Mouse (Mus musculus): ENCODE results near the gene Majin.

Gene Majin

GRCm38 (mm10) chr19:6227864-6228263 lies 43.7 kb downstream of the Majin start:
- DNase-seq (ENCODE audit: low read depth) = no peak

- DNase-seq (ENCODE audit: low read depth) = no peak
Measured at GRCm38 (mm10) chr19:6230411-6230810, 46.2 kb downstream of the Majin start.

- no peak for DNase-seq (ENCODE audit: low read depth)
Measured at GRCm38 (mm10) chr19:6231036-6231435, 46.8 kb downstream of the Majin start.

- DNase-seq (ENCODE audit: low read depth) = no peak
Measured at GRCm38 (mm10) chr19:6233647-6234046, 49.5 kb downstream of the Majin start.

- no peak for DNase-seq (ENCODE audit: low read depth)
Measured at GRCm38 (mm10) chr19:6234337-6235083, 50.3 kb downstream of the Majin start.

DNA sequence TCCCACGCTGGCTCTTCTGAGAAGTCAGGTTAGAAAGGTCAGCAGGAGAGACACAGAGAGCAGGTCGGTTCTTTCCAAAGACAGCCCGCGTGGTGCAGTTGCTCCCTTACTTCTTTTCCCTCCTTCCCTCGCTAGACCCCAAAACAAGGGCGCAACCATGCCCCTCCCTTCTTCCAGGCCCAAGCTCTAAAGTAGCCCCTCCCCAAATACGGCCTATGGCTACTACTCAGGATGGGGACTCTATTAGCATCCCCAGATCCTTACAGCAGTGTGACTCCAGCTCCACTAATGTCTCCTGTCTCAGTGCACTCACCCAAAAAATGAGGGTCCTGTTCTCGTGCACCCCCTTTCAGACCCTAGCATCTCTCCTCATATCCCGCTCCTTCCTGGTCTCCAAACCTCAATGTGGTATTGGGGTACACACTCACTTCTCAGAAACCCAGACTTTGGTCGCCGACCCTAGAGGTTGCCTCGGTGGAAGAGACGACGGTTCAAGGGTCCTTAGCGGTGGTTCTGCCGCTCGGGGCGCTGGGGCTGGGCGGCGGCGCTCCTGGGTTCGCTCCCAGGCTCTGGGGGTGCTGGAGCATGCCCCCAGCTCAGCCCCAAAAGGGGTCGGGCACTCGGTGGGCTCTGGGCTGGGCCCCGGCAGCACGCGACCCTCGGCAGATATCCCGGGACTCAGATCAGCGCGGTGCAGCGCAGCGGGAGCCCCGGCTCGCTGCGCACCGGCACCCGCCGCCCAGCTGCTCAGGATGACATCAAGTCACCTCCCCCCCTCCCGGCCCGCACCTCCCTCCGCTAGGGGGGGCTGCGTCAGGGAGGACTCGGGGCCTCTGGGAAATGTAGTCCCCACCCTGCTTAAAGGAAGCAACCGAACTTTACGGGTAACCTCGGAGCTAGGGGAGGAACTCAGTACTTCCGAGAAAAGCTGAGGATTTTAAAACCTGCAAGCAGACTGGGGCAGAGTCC lies 51.2 kb downstream of the Majin start, which contains the start of gene Ppp2r5b:
TSS of gene Ppp2r5b (minus strand) at position 789 of the 969 bp plus-strand sequence.
- DNase-seq (ENCODE audit: low read depth) = peak; percentile 94

DNA sequence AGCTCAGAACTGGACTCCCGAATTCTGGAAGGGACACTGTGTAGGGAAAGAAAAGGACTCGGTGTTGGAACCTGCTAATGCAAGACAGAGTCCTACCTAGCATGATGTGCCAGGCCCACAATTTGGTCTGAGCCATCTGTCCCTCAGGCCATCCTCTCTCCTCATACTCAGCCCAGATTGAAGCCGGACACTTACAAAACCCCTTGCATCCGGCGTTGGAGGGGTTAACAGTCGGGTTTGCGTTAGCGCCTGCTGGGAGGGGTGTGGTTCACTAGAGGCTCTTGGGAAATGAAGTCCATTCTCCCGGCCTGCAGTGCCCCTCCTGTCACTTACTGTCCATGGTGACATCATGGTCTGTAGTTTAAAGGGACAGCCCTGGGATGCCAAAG lies 51.9 kb downstream of the Majin start:
- peak; percentile 82 for DNase-seq (ENCODE audit: low read depth)

GRCm38 (mm10) chr19:6236842-6237241 lies 52.7 kb downstream of the Majin start:
- no peak for DNase-seq (ENCODE audit: low read depth)

- DNase-seq (ENCODE audit: low read depth) = no peak
Measured at GRCm38 (mm10) chr19:6238740-6239139, 54.6 kb downstream of the Majin start.

DNA sequence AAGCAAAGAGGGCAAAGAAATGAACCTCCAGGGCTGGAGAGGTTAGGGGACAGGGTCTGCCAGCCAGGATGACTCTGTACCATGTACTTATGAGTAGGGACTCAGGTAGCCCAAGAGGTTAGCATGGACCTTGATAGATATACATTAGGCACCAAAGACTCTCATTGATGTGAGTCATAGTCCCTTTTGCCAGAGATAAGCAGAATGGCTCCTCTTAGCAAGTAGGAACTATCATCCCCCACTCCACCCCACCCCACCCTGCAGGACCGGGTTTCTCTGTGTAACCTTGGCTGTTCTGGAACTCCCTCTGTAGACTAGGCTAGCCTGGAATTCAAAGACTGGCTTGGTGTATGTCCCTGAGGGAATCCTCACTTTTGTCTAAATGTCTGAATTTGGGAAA lies 55.9 kb downstream of the Majin start:
- no peak for DNase-seq (ENCODE audit: low read depth)

DNA sequence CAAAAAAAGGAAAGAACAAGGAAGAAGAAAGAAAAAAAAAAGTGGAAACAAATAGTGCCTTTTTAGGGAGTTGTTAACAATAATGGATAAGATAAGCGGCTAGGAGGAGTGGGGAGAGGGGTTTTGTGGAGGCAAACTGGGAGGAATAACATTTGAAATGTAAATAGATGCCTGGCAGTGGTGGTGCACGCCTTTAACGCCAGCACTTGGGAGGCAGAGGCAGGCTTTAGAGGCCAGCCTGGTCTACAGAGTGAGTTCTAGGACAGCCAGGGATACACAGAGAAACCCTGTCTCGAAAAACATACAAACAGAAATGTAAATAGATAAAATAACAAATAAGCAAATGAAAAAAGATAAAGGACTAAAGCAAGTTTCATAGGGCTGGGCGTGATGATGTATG lies 56.5 kb downstream of the Majin start:
- no peak for DNase-seq (ENCODE audit: low read depth)

DNA sequence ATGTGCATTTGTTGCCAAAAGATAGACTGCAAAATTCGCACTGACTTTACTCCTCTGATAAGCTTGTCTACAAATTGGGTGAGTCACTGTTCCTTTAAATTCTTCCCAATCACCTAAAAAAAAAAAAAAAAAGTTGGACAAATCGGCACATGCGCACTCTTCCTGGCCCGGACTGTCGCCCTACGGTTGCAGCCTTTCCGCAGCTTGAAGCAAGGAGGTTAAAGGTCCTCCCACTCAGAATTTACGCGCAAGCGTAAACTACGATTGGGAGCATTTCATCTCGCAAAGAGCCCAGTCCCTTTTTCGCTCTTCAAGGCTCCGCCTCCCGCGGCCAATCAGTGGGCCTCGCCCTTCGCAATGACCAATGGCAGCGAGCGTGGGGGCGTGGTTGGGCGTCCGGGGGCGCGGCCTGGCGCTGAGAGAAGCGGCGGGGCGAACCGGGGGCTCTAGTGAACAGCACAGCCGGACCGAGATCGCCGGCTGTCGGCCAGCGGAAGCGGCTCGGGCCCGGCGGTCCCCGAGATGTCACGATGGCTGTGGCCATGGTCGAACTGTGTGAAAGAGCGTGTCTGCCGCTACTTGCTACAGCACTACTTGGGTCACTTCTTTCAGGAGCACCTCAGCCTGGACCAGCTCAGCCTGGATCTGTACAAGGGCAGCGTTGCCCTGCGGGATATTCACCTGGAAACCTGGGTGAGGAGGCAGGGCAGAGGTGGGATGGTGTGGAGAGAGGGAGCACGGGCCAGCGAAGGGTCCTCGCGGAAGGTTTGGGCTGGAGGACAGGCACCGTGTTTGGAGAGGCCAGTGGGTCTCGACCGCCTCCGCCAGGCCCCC lies 57.3 kb downstream of the Majin start, which contains the start of gene Atg2a:
TSS of gene Atg2a (plus strand) at position 395 of the 834 bp plus-strand sequence.
- peak; percentile 99 for DNase-seq (ENCODE audit: low read depth)

- DNase-seq (ENCODE audit: low read depth) = peak; percentile 86
Measured at GRCm38 (mm10) chr19:6242281-6242680, 58.1 kb downstream of the Majin start.

- no peak for DNase-seq (ENCODE audit: low read depth)
Measured at GRCm38 (mm10) chr19:6243226-6243625, 59.0 kb downstream of the Majin start.

GRCm38 (mm10) chr19:6245806-6246205 lies 61.6 kb downstream of the Majin start:
- DNase-seq (ENCODE audit: low read depth) = peak; percentile 3

DNA sequence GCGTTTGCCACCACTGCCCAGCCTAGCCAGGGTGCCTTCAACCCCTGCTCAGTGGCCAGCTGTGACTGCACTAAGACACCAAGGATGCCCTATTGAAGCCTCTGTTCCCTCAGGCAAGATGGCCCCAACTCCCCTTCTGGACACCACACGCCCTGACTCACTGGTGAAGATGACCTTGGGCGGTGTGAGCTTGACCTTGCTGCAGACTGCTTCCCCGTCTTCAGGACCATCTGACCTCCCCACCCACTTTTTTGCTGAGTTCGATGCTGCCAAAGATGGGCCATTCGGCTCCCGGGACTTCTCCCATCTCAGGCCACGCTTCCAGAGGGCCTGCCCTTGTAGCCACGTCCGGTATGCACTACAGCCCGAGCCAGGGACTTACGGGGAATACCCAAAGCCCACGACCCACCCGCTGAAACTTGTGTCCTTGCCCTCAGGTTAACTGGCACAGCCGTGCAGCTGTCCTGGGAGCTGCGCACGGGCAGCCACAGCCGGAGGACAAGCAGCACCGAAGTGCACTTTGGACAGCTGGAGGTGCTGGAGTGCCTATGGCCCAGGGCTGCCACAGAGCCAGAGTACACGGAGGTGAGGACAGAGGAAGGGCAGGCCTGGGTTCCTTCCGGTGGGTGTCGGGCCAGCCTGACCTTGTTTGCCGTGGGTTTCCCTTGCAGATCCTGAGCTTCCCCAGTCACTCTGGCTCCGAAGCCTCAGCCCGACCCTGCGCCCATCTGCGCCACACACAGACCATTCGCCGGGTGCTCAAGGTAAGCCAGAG lies 63.5 kb downstream of the Majin start:
- no peak for DNase-seq (ENCODE audit: low read depth)

DNA sequence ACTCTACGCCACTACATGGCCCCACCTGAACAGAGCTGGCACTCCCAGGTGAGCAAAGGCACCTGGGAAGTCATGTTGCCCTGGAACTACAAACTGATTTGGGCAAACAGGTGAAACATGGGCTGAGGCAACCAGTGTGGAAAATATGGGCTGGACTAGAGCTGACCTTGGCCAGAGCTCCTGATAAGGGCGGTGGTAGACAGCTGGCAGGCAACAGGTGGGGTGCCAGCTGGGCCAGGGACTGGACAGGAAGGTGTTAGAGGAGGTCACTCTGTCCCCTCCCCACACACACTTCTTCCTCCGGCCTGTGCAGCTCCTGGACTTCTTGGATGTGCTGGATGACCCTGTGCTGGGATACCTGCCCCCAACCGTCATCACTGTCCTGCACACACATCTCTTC lies 68.8 kb downstream of the Majin start:
- DNase-seq (ENCODE audit: low read depth) = no peak

DNA sequence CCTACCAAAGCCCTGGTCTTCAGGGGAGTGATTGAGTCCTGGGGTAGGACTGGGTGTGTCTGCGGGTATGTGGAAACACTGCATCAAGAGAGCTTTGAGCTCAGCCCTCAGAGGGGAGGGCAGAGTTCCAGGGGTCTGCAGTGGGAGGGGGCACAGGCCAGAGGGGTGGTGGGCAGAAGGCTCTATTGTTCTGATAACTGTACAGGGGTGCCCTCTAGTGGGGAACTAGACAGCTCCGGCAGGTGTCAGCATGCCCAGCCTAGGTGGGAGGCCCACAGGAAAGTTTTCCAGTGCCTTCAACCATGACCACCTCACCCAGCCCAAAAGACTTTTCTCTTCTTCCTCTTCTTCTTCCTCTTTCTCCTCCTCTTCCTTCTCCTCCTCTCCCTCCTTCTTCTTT lies 76.2 kb downstream of the Majin start:
- peak; percentile 58 for DNase-seq (ENCODE audit: low read depth)

DNA sequence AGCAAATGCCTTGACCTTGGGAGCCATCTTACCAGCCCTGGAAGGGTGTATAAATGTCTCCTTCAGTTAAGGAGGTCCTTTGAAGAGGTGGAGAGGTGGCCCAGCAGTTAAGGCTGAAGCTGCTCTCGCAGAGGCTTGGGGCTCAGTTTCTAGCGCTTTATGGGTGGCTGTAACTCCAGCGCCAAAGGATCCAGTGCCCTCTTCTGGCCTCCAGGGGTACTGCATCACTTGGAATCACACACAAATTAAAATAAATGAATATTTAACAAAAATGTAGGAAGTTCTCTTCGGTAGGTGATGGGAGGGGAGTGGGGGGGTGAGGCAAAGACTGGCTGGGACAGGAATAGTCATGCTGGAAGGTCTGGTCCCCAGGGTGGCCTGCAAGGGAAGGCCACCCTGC lies 76.8 kb downstream of the Majin start:
- peak; percentile 35 for DNase-seq (ENCODE audit: low read depth)

GRCm38 (mm10) chr19:6261379-6261778 lies 77.2 kb downstream of the Majin start:
- DNase-seq (ENCODE audit: low read depth) = no peak

GRCm38 (mm10) chr19:6262222-6262621 lies 78.0 kb downstream of the Majin start:
- DNase-seq (ENCODE audit: low read depth) = peak; percentile 87

Measured in naive thymus-derived CD4-positive, alpha-beta T cell, adult 2 months (primary cell).